Mouse (Mus musculus) limb, embryonic 14.5 days (tissue): Measurements from ENCODE around the gene Pdia4. TPM values are rescaled to one million over a fixed set of nuclear protein-coding genes. Genes with fewer than 3 reads are reported as not detected.

Source experiments
- ATAC-seq: fragments of 200-750 bp; cut with Nextera tagmentation; 2 replicates; pipeline ENCODE4 v1.8.0; 2017; ENCODE audit warnings: low read depth, moderate number of reproducible peaks, moderate TSS enrichment; ENCODE audit not compliant: low FRiP score
- DNase-seq: peaks from one replicate; pipeline ENCODE4 v3.0.0-alpha.2; 2015; ENCODE audit warnings: low spot score
- H3K27ac ChIP-seq: fragments of 300-500 bp; sonication (generic); replicated peaks from 2 replicates; pipeline ENCODE4 v1.5.1; 2014; ENCODE audit warnings: low read depth, mild to moderate bottlenecking, low read length, moderate library complexity, mixed read lengths
- H3K27me3 ChIP-seq: fragments of 300-500 bp; sonication (generic); 2 replicates; pipeline ENCODE4 v1.6.1; 2014; ENCODE audit warnings: low read length, mixed read lengths; ENCODE audit not compliant: control insufficient read depth, insufficient read depth
- H3K36me3 ChIP-seq: fragments of 300-500 bp; sonication (generic); 2 replicates; pipeline ENCODE4 v1.6.1; 2014; ENCODE audit warnings: mild to moderate bottlenecking, low read length, moderate library complexity, mixed read lengths; ENCODE audit not compliant: control insufficient read depth, insufficient read depth
- H3K4me1 ChIP-seq: fragments of 300-500 bp; sonication (generic); 2 replicates; pipeline ENCODE4 v1.6.1; 2014; ENCODE audit warnings: antibody characterized with exemption, low read length, mixed read lengths; ENCODE audit not compliant: control insufficient read depth, insufficient read depth
- H3K4me2 ChIP-seq: fragments of 300-500 bp; sonication (generic); replicated peaks from 2 replicates; pipeline ENCODE4 v1.6.1; 2014; ENCODE audit warnings: low read depth, mild to moderate bottlenecking, low read length, moderate library complexity; ENCODE audit not compliant: severe bottlenecking
- H3K4me3 ChIP-seq: fragments of 300-500 bp; sonication (generic); replicated peaks from 2 replicates; pipeline ENCODE4 v1.5.1; 2014; ENCODE audit warnings: low read length
- H3K9ac ChIP-seq: fragments of 300-500 bp; sonication (generic); 2 replicates; pipeline ENCODE4 v1.6.1; 2014; ENCODE audit warnings: mild to moderate bottlenecking, low read depth, low read length, moderate library complexity; ENCODE audit not compliant: severe bottlenecking
- H3K9me3 ChIP-seq: fragments of 300-500 bp; sonication (generic); 2 replicates; pipeline ENCODE4 v1.6.1; 2016; ENCODE audit warnings: low read length; ENCODE audit not compliant: control insufficient read depth
- POLR2A ChIP-seq: fragments of 200-500 bp; IDR thresholded peaks from 2 replicates; pipeline ENCODE4 v1.8.0; 2012; ENCODE audit warnings: inconsistent platforms, mild to moderate bottlenecking, moderate library complexity, borderline replicate concordance; ENCODE audit not compliant: insufficient read depth, insufficient read length; ENCODE audit errors: extremely low read depth
- WGBS: fragments of 180-500 bp; shearing (Covaris S2); extraction: QIAGEN DNeasy Blood & Tissue Kit; methylation state at CpG from one replicate; pipeline ENCODE4 v1.1.7; 2014; 5-methylcytosine and 5-hydroxymethylcytosine counted together
- polyA plus RNA-seq, 2 experiments: library from polyadenylated mRNA; depleted of rRNA in 1 of 2; stranded (reverse) in 1 of 2; unstranded in 1 of 2; fragments of >200 nt; fragmentation: Nextera tagmentation in 1 of 2; extraction: Ambion mirVana in 1 of 2; gene quantifications; 2 replicates each; pipeline versions ENCODE4 v1.2.1 to v1.2.3; 2012 to 2014

The Pdia4 gene
- polyA plus RNA-seq, 2 experiments: 139 to 256 TPM

DNA sequence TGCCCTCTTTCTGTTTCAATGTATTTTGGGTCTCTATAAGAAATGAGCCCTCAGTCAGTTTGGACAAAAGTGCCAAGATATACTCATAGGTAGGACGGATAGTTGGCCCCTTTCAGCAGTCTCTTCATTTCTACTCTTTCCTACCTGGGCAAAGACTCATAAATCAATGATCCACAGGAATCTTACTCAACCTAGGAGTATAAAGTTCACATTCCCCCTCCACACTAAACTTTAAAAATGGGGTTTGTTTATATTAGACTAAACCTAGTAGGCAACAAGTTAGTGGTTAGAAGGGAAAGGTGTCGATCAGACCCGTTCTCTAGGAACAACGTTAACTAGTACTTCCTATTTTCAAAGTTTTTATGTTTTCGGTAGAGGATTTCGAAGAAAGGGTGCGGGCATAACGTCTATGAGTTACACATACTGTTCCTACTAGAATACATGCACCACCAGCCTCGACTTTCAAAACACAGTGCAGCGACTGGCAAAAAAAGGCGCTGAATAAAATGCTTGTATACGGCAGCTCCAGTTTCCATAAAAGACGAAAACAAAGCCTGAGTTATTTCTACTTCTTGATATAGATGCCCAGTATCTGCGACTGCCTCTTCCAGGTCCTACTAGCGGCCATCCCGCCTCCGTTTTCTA lies 837 bp downstream of the Pdia4 start:
- peaks cover 14% of the 10 kb centered on the region; the same call in 1 of the 2 replicates for H3K36me3 ChIP-seq
- no peaks in the 10 kb centered on the region for H3K9me3 ChIP-seq
- peak overlapping the region; percentile 95 for H3K27ac ChIP-seq
- H3K9ac ChIP-seq: peak overlapping the region; percentile 93
- H3K4me3 ChIP-seq: peak overlapping the region; percentile 86
- ATAC-seq (no peak), DNase-seq (no peak)
- peak overlapping the region; percentile 81 for H3K4me2 ChIP-seq
- no peaks in the 10 kb centered on the region for H3K27me3 ChIP-seq
- TF ChIP-seq POLR2A: no peak
- WGBS: under 1% methylated on average over 17 of the region's 17 CpGs
- H3K4me1 ChIP-seq: peaks cover 29% of the 10 kb centered on the region

DNA sequence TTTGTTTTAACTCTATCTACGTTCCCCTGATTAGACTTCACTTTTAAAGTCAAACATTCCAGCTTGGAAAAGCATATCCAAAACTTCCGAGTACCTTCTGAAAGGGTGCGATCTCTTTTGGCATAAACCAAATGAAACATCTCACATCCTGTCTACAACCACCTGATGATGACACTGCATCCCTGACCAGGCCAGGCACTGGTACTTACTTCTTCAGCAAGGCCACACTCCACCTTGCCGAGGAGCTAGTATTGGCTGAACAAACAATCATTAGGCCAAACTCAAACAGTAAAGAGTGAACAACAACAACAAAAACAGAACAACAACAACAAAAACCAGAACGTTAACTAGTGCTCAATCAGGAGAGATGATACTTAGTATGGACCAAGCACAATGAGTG lies 1.9 kb downstream of the Pdia4 start:
- Histone ChIP-seq H3K36me3 (peaks cover 23% of the 10 kb centered on the region), H3K27me3 (no peaks in the 10 kb centered on the region), H3K9me3 (no peaks in the 10 kb centered on the region), H3K27ac (no peak overlapping the region), H3K4me3 (peak overlapping the region; percentile 86), H3K4me2 (peak overlapping the region; percentile 81), H3K4me1 (peaks cover 29% of the 10 kb centered on the region), H3K9ac (peak overlapping the region; percentile 93)
- ATAC-seq (no peak), DNase-seq (no peak)
- 60% methylated on average over 5 of the region's 5 CpGs for WGBS
- no peak for TF ChIP-seq POLR2A

DNA sequence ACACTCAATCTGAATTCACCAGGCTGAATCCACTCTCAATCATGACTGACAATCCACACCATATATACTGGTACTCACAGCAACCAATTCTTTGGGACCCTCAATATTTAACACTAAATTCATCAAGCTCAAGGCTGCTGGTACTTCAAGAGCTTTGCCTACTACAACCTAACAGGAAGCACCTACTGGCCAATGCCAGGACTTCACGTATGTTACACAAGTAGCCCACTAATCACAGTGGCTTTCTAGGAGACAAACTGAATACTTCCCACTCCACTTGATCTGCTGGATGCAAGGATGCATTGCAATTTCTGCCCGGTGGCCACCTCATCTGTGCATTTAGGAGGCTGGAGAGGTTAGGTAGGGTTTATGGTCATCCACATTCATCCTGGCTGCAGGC lies 3.0 kb downstream of the Pdia4 start:
- 81% methylated on average over 2 of the region's 2 CpGs for WGBS
- no peaks in the 10 kb centered on the region for H3K9me3 ChIP-seq
- peaks cover 29% of the 10 kb centered on the region for H3K4me1 ChIP-seq
- H3K27me3 ChIP-seq: no peaks in the 10 kb centered on the region
- H3K27ac ChIP-seq: no peak overlapping the region
- DNase-seq: no peak
- H3K4me3 ChIP-seq: no peak overlapping the region
- no peak for TF ChIP-seq POLR2A
- no peak overlapping the region; the same call in 1 of the 2 replicates for H3K4me2 ChIP-seq
- no peak overlapping the region for H3K9ac ChIP-seq
- ATAC-seq: no peak
- H3K36me3 ChIP-seq: peaks cover 34% of the 10 kb centered on the region

DNA sequence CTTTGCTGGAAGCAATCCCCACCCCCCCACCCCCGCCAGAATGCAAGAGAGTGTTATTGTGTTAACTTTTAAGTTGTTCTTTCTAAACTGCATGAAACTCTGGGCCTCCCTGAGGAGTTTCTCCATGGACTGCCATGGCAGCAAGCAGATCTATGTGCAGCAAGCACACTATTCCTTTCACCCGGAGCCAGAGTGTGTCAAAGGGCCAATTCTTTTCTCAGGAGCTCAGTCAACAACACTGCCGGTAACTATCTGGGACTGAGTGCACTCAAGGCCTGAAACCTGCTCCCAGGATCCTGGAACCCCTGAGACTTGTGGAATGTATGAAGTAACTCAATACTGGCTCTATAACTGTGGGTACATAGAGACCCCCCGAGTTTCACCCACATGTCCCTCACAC lies 4.2 kb downstream of the Pdia4 start:
- DNase-seq (no peak), ATAC-seq (no peak)
- Histone ChIP-seq H3K9ac (no peak overlapping the region; the same call in 1 of the 2 replicates), H3K27ac (no peak overlapping the region), H3K4me3 (no peak overlapping the region), H3K36me3 (peaks cover 45% of the 10 kb centered on the region), H3K27me3 (no peaks in the 10 kb centered on the region), H3K9me3 (no peaks in the 10 kb centered on the region), H3K4me1 (peaks cover 26% of the 10 kb centered on the region), H3K4me2 (no peak overlapping the region)
- no peak for TF ChIP-seq POLR2A
- WGBS: 80% methylated on average over 4 of the region's 4 CpGs

DNA sequence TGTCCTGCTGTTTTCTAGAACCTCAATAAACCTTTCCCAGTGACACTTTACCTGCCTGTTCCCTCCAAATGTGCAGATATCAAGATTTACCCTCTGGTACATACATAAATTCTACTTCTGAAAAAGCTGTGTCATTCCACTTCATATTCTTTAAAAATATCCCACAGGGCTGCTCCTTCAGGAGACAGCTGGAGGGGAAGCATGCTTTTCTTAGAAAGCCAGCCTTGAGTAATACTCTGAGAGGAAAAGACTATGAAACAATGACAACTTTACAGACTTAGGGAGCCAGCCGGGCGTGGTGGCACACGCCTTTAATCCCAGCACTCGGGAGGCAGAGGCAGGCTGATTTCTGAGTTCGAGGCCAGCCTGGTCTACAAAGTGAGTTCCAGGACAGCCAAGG lies 4.7 kb downstream of the Pdia4 start:
- no peaks in the 10 kb centered on the region for H3K9me3 ChIP-seq
- TF ChIP-seq POLR2A: no peak
- peaks cover 50% of the 10 kb centered on the region for H3K36me3 ChIP-seq
- no peak overlapping the region for H3K27ac ChIP-seq
- no peak for ATAC-seq
- H3K9ac ChIP-seq: no peak overlapping the region
- whole genome bisulfite sequencing: 93% methylated on average over 5 of the region's 5 CpGs
- peaks cover 26% of the 10 kb centered on the region for H3K4me1 ChIP-seq
- no peak overlapping the region for H3K4me3 ChIP-seq
- H3K27me3 ChIP-seq: no peaks in the 10 kb centered on the region
- no peak overlapping the region for H3K4me2 ChIP-seq
- no peak for DNase-seq
